Mouse (Mus musculus) CD8-positive naive resting alpha-beta T cell, adult 2 months (primary cell): ENCODE results near the gene Gpr89.

Experiments
- DNase-seq, 2 experiments: peaks; one replicate each; pipeline ENCODE4 v3.0.0; 2022; ENCODE audit warnings: low read depth in 2 of 2, low spot score in 2 of 2

The Gpr89 gene

GRCm38 (mm10) chr3:96871070-96871469 is 34.1 kb downstream of the Gpr89 start:
- DNase-seq: no peak

- no peak for DNase-seq
These were observed 34.9 kb downstream of the Gpr89 start for GRCm38 (mm10) chr3:96870270-96870669.

- no peak for DNase-seq
These were observed 36.1 kb downstream of the Gpr89 start for GRCm38 (mm10) chr3:96869091-96869490.

- DNase-seq: no peak
These were observed 36.6 kb downstream of the Gpr89 start for GRCm38 (mm10) chr3:96868566-96868965.

GRCm38 (mm10) chr3:96867863-96868262 is 37.3 kb downstream of the Gpr89 start:
- no peak for DNase-seq

GRCm38 (mm10) chr3:96860498-96860897 is 44.6 kb downstream of the Gpr89 start:
- no peak for DNase-seq

GRCm38 (mm10) chr3:96855833-96856232 is 49.3 kb downstream of the Gpr89 start:
- no peak for DNase-seq

- DNase-seq: no peak
These were observed 50.8 kb downstream of the Gpr89 start for GRCm38 (mm10) chr3:96854376-96854775.

- DNase-seq: no peak
These were observed 52.6 kb downstream of the Gpr89 start for GRCm38 (mm10) chr3:96852561-96852960.

GRCm38 (mm10) chr3:96849168-96849727 is 55.9 kb downstream of the Gpr89 start:
- DNase-seq: no peak

- DNase-seq: no peak
These were observed 56.7 kb downstream of the Gpr89 start for GRCm38 (mm10) chr3:96848470-96848869.

GRCm38 (mm10) chr3:96847661-96848060 is 57.5 kb downstream of the Gpr89 start:
- DNase-seq: peak in 1 of 2 experiments; percentile 6

GRCm38 (mm10) chr3:96846985-96847384 is 58.2 kb downstream of the Gpr89 start:
- peak in 1 of 2 experiments; percentile 8 for DNase-seq

- no peak for DNase-seq
These were observed 59.3 kb downstream of the Gpr89 start for GRCm38 (mm10) chr3:96845806-96846205.

GRCm38 (mm10) chr3:96845191-96845590 is 60.0 kb downstream of the Gpr89 start:
- no peak for DNase-seq

- no peak for DNase-seq
These were observed 66.0 kb downstream of the Gpr89 start for GRCm38 (mm10) chr3:96838996-96839645.

- no peak for DNase-seq
These were observed 68.7 kb downstream of the Gpr89 start for GRCm38 (mm10) chr3:96836414-96836813.

GRCm38 (mm10) chr3:96834587-96835348 is 70.4 kb downstream of the Gpr89 start:
- DNase-seq: no peak

- DNase-seq: no peak
These were observed 72.2 kb downstream of the Gpr89 start for GRCm38 (mm10) chr3:96832930-96833329.

- no peak for DNase-seq
These were observed 75.3 kb downstream of the Gpr89 start for GRCm38 (mm10) chr3:96829856-96830255.

- DNase-seq: no peak
These were observed 76.2 kb downstream of the Gpr89 start, which contains the start of the genes Pdzk1 and Cd160 for GRCm38 (mm10) chr3:96828984-96829383. Gene Pdzk1, plus strand, starts transcription at chr3:96829284. Gene Cd160, minus strand, starts transcription at chr3:96829351.

- DNase-seq: no peak
These were observed 76.8 kb downstream of the Gpr89 start for GRCm38 (mm10) chr3:96828308-96828864.
